Mouse (Mus musculus): ENCODE data around the gene Krt32. TPM values are rescaled to one million over a fixed set of nuclear protein-coding genes. Genes with fewer than 3 reads are reported as not detected.

Krt32 gene
- 0.71 and 3.7 TPM in 2 replicates for polyA plus RNA-seq (2012; rRNA removed)

DNA sequence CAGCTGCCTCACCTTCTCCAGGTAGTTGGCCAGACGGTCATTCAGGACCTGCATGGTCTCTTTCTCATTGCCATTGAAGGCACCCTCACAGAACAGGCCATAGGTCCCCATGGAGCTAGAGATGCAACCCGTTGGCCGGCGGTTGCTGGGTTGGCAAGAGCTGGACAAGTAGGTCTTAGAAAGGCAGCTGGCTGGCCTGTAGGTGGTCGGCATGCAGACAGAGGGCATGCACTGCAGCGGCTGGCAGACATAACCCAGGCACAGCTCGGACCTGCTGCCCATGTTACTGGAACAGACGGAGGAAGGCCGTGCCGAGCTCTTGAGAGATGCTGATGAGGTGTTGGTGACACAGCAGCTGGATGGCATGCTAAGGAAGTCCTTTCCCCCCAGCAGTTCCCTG is at the start of gene Krt32:
Gene Krt32, minus strand, starts transcription at position 366 of the 400 bp plus-strand sequence.
- DNase-seq (ENCODE audit: low read depth): no peak

DNA sequence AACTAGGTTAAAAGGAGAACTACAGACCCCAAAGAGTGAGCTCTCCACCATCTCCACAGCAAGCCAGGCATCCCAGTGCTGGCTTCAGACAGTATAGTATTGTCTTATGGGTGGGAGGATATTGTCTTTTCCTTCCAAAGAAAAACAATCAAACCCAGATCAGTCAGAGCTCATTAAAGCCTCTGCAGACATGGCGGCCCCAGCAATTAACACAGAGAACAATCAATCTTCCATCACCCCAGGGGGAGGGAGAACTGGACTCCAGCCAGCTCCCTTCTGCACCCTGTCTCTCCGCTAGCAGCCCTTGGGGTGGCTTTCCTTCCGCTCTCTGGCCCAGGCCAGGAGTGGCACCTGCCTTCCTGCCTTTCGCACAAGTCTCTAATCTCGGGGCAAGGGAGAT is 49.7 kb upstream of the Krt32 start:
- DNase-seq (ENCODE audit: low read depth): no peak

DNA sequence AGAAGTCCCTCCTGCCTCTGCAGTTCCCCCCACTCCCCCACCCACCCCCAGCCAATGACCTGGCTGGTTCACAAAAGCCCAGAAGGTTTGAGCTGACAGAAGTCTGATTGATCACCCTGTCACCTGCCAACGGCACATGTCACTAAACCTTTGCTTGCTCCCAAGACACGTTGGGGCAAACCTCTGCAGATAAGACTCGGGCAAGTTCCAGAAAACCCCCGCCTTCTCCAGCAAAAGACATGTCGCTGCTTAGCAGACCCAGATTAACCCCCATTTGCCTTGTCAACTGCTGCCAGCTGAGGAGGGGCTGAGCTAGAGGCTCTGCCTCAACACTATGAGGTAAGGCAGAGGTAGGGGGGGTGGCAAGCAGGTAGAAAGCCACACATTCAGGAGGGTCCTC is 48.5 kb upstream of the Krt32 start:
- DNase-seq (ENCODE audit: low read depth): no peak

DNA sequence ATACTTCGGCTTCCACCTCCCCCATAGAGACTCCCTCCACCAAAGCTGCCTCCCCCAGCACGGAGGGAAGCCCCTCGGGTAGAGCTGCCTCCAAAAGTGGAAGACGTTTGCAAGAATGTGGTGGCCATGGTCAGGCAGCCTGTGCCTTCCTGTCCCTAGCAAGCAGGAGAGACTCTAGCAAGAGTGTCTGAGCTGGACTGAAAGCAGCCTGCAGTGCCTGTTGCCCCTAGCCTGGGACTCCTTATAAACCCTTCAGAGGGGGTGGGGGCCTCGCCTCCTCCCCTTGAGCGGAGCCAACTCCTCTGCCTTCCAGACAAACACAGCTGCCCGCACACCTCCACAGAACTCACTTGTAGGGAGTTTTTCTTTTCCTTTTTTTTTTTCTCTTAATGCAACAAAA is 47.7 kb upstream of the Krt32 start, which contains the start of gene Krt15:
Gene Krt15, minus strand, starts transcription at position 198 of the 400 bp plus-strand sequence.
- DNase-seq (ENCODE audit: low read depth): no peak

DNA sequence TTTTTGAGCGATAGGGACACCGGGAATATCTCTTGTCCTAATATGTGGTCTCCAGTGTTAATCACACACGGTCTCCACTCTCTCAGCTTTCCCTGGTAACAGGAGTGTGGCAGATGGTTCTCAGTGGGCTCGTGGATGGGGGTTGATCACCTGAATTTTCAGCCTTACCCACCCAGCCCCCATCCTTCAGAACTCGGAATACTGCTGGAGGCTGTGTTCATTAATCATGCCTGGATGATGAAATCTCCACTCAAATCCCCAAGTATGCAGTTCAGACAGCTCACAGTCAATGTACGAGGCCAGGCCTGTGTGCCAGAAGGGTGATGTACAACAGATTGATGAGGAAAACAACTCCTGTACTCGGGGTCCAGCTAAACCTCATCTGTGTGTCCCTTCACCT is 36.9 kb upstream of the Krt32 start:
- DNase-seq (ENCODE audit: low read depth): no peak

DNA sequence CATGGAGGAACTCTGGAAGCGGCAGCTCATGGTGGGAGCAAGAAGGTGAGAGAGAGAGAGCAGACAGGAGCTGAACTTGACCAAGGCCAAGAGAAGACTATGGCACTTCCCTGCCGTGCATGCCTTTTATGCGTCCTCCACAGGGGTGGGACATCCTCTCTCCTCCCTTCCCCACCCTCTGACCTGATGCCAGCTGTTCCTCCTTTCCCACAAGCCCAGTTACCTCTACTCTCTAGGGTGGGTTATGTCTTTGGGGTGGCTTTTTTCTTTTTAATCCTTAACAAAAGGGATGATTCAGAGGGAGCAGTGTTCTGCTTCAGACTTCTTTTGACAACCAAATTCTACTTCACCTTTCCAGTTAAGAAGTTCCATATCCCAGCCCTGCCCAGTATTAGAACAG is 33.4 kb upstream of the Krt32 start, which contains the start of gene Krt13:
Gene Krt13, minus strand, starts transcription at position 101 of the 400 bp plus-strand sequence.
- no peak for DNase-seq (ENCODE audit: low read depth)

DNA sequence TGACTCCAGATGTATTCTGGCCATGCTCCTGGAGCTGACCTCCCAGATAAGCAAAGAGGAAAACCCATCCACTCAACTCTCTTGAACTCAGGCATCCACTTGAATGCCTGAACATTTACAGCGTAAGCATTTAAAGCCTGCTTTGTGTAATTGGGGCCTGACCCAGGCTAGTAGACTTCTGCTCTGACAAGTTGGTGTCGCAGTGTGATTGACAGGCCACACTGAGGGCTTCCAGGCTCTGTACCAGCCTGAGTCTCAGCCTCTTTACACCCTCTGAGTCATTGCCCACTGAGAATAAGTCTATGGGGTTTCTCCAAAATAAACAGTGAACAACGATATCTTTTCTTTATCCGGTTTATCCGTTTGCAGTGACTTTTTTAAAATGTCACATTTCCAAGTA is 32.3 kb upstream of the Krt32 start:
- DNase-seq (ENCODE audit: low read depth): no peak

DNA sequence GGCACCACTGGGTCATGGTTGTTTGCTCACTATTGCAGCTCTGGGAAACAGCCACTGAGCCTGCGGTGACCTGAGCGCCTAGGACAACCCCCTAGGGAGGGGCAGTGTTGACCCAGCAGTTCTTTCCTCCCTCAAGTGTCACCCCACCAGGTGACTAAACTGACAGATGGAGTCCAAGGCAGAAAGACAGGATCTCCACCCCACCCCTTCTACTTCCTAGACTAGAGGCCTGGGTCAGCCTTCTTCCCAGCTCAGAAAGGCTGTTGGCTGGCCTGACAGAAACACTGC is 25.7 kb upstream of the Krt32 start:
- DNase-seq (ENCODE audit: low read depth): no peak

DNA sequence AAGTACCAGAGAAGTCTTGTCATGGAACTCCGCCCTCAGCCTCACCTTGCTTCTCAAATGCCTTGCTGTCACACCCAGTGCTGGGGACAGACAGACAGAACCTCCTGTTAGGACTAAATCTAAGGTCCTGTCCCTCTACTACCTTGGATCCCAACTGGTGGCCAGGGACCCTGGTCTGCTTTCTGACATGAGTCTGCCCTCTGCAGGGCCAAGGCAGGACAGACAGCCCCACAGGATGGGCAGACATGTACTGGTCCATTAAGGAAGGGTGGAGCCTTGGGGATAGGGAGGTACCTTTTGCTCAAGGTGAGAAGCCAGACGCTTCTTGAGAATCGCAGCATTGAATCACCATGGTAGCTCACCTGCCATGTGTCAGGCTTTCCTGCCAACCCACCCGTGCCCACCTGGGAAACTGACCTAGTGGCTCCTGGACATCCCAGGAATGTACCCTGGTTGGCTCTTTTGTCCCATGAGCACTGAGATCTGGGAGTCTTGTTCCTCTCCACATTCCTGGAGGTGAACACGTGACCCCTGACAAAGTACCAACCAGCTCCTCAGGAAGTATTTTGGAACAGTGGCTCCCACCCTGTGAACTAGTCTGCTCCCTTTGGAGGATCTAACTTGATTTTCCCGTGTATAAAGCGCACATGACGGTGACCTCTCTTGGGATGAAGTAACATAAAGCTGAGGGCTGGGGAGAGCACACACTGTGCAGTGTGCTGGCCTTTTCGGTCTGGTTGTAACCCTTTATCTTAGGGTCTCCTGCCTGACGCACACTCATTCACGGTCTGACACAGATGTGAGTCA is 25.1 kb upstream of the Krt32 start:
- DNase-seq (ENCODE audit: low read depth): no peak

DNA sequence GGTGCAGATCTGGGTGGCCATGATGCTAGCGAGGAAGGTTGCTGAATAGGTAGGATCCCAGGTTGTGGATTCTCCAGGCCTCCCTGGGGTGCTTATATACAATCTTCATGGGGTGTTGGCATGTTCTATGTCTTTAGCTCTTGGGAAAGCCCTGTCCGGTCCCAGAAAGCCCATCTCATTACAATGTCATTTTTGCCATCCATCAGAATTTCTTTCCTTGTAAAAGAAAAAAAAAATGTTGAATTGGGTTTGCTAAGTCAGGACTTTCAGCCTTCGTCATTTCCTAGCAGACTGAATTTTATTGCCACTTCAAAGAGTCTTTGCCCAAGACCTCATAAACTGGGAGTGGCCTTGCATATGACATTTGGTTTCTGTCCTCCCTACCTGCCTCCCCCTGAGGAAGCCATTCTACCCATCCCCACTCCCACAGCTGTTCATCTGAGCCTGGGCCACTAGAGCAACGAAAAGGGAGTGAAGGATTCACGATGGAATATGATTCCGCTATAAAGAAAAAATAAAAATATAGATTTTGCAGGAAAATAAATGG is 17.6 kb upstream of the Krt32 start, which contains the start of gene Krt36:
Gene Krt36, minus strand, starts transcription at position 51 of the 547 bp plus-strand sequence.
- DNase-seq (ENCODE audit: low read depth): no peak

DNA sequence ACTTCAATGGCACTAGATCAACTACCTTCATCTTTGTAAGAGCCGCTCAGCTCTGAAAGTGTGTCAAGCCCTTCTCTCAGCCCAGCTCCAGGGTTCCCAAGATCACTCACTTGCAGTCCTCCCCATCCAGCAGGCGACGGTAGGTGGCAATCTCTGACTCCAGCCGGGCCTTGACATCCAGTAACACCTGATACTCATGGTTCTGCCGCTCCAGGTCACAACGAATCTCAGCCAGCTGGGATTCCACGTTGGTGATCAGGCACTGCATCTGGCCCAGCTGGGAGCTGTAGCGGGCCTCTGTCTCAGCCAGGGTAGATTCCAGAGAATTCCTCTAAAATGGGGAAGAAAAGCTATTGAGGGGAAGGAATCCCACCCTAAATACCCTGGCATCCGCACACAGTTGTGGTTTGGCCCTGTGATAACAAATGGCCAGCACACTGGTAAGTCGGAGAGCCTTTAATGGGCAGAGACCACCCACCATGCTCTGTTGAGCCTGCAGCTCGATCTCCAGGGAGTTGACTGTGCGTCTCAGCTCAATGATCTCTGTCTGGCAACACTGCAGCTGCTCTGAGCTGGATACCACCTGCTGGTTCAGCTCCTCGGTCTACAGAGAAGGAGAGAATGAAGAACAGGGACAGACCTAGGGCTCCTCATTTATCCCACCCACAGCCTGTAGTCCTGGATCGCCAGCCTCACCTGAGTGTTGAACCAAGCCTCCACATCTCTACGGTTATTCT is 14.8 kb upstream of the Krt32 start:
- no peak for DNase-seq (ENCODE audit: low read depth)

DNA sequence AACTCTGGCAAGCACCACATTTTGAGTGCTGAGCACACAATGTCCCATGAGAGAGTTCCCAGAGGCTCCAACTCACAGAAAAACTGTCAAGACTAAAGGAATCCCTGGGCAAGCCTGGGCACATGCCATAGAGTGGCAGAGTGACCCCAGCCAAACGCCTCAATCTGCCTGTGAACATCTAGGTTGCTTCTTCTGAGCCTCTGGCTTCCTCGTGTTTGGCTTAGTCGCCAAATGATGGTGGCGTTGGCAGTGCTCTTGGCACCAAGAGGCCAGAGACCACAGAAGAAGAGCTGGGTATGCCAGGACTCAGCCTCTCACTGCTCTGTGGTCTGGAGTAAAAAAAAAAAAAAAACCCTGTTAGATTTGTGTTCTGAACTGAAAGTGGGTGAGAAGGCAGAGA is 12.4 kb upstream of the Krt32 start:
- peak; percentile 81 for DNase-seq (ENCODE audit: low read depth)

DNA sequence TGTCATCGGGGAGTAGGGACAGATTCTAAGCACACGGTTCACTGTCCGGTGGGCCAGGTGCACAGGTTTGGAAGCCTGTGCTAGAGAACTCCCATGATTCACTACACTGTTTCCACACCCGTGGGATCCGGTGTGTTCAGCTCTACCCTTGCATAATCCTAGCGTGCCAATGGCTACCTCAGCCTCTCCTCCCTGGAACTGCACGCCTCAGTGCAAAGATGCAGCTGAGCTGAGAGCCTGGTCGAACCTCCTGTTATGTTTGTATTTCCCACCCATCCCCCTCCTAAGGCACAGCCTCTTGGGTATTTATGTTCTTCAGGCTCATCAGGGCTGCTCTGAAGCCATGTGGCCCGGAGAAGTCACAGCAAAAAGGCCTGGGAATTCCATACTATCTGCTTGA is 9.8 kb upstream of the Krt32 start:
- no peak for DNase-seq (ENCODE audit: low read depth)

DNA sequence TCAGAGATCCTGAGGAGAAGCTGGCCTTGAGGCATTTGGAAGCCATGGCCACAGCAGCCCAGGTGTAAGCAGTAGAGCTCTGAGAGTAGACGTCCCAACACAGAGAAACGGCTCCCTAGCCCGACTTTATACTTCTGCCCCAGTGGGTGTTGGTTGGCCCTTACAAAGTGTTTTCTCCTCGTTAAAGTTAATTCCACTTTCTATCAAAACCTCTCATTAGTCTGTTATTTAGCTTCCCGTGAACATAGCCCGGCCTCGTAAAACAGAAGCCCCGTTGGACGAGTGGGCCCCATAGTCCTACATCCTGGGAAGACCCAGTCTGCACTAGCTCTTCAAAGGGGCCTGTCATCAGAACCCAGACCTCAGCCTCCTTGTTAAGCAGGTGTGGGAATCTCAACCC is 8.1 kb upstream of the Krt32 start, which contains the start of gene Krt35:
Gene Krt35, minus strand, starts transcription at position 101 of the 400 bp plus-strand sequence.
- DNase-seq (ENCODE audit: low read depth): no peak

DNA sequence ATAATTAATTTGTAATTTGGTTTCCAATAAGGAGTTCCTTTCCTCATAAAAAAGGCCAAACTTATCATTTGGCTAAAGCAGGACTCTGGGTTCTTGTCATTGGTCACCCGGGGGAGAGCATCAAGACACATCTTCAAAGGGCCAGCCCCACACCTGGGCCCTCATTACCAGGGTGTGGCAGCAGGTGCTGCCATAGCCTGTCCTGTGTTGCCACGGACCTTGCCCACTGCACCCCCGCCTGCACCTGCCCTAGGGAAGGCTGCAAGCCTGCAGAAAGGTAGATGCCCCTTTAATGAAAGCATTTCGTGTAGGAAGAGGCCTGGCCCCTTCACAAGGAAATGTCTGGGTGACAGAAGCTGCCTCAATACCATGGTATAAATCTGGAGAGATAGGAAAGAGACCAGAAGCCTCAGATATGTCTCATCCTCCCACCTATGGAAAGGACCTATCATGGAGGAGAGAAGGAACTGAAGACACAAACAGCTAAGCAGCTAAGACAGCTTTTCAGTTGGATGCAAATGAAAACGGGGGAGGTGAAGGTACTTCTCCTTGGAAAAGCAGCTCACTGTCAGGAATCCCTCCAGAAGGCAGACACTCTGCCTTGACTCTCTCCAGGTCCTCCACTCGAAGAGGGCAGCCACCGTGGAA is 476 bp upstream of the Krt32 start:
- DNase-seq (ENCODE audit: low read depth): no peak

DNA sequence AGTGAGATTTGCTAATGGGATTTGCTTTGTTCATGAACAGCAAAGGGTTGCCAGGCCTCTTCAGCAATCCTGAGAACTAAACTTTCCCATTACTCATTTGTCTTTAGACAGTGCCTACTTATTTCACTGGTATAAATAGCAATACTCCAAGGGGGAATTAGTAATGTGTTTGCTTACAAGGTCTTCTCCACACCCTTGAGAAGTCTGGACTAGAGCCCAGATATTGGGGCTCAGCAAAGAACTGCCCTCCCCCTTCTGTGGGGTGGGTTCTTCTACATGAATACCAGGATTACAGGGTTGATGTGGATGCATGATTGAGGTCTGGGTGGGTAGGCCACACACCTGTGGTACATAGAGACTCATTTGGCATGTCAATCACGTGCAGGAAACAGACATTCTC is 14.2 kb downstream of the Krt32 start:
- no peak for DNase-seq (ENCODE audit: low read depth)

DNA sequence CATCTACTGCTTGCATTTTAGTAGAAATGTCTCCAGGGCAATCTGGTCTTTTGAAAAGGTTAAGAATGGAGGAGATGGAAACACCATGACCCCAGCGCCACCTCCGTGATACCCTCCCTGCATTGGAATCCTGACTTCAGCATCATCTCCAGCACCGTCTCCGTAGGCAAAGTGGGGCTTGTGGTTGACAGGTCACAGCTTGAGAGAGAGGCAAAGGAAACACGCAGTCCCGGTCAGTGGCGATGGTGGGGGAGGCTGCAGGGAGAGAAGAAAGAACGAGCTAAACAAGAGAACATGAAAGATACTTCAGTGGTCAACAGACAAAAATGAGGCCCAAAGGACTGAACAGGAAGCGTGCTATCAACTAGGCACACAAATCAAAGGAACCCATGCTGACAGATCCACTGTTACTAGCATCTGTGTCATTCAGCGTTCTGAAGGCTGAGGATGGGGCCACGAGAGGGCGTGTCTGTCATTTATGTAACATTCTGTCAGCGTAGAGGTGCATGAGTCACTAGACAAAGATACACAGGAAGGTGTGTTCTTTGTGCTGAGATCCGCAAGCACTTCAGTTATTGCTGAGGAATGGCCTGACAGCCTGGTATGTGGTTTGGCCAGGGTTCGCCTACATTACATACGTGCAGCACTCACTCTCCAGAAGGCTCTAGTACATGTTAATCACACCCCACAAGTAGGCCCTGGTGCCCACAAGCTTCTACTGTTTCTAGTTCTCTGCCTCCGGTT is 20.6 kb downstream of the Krt32 start:
- no peak for DNase-seq (ENCODE audit: low read depth)

DNA sequence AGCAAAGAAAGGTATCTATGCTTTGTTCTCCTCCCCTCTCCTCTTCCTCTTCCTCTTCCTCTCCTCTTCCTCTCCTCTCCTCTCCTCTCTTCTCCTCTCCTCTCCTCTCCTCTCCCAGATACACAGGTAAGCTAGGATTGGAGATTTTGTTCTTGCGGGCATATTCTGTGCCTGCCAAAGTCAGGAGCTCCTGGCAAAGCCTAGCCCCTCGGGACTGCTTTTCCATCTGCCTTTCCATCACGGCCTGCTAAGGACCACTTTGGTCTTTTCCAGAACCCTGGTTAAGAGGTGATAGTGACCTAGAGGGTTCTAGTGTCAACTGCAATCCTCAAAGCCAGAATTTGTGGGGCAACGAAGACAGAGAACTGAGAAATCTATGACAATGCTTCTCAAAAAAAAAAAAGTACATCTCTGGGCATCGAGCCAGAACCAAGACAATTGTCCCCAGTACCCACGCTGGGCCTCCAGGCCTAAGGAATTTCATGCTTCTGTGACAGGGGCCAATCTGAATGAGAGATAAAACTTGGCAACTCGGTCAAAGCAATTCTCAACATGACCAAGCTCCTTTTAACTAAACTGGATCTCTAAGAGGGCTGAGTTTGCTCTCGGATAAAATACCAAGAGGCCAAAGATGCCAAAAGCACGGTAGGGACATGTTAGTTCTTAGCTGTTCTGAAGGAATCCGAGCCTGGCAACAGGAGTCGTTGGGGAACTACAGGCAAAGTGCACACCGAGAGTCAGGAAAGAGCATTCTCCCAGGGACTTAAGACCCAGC is 21.6 kb downstream of the Krt32 start:
- peak; percentile 87 for DNase-seq (ENCODE audit: low read depth)

DNA sequence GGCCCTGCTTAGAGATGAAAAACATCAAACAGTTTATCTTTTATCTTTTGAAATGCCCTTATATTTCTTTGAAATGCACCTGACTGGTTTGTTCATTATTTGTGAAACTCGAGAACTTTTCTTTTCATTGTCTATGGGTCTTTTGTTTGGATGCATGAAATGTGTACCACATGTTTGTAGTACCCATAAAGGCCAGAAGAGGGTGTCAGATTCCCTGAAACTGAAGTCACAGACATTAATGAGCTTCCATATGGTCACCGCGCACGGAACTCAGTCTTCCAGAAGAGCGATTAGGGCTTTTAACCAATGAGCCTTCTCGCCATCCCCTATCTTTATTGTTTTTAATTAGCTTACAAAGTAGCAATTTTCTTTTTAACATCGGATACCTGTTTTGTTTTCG is 29.2 kb downstream of the Krt32 start:
- no peak for DNase-seq (ENCODE audit: low read depth)
